Mouse (Mus musculus) forebrain, embryonic 16.5 days (tissue): Measurements from ENCODE around the gene Cfap100. TPM values are rescaled to one million over a fixed set of nuclear protein-coding genes. Genes with fewer than 3 reads are reported as not detected.

ENCODE experiments used
- ATAC-seq: fragments of 200-750 bp; cut with Nextera tagmentation; 2 replicates; pipeline ENCODE4 v1.8.0; 2017; ENCODE audit warnings: mild to moderate bottlenecking, moderate library complexity
- H3K27ac ChIP-seq: fragments of 300-500 bp; sonication (generic); 2 replicates; pipeline ENCODE4 v1.5.1; 2014; ENCODE audit warnings: low read length, control low read depth
- H3K27me3 ChIP-seq: fragments of 300-500 bp; sonication (generic); replicated peaks from 2 replicates; pipeline ENCODE4 v1.6.1; 2014; ENCODE audit warnings: low read length; ENCODE audit not compliant: control insufficient read depth, insufficient read depth
- H3K36me3 ChIP-seq: fragments of 300-500 bp; sonication (generic); 2 replicates; pipeline ENCODE4 v1.6.1; 2014; ENCODE audit not compliant: control insufficient read depth, insufficient read depth
- H3K4me1 ChIP-seq: fragments of 300-500 bp; sonication (generic); replicated peaks from 2 replicates; pipeline ENCODE4 v1.6.1; 2014; ENCODE audit warnings: low read length; ENCODE audit not compliant: control insufficient read depth, insufficient read depth
- H3K4me2 ChIP-seq: fragments of 300-500 bp; sonication (generic); 2 replicates; pipeline ENCODE4 v1.6.1; 2014; ENCODE audit warnings: mild to moderate bottlenecking, low read length, control low read depth
- H3K4me3 ChIP-seq: fragments of 300-500 bp; sonication (generic); replicated peaks from 2 replicates; pipeline ENCODE4 v1.5.1; 2014; ENCODE audit warnings: mild to moderate bottlenecking, low read length, control low read depth
- H3K9ac ChIP-seq: fragments of 300-500 bp; sonication (generic); replicated peaks from 2 replicates; pipeline ENCODE4 v1.6.1; 2014; ENCODE audit warnings: low read depth, low read length, control low read depth
- H3K9me3 ChIP-seq: fragments of 300-500 bp; sonication (generic); 2 replicates; pipeline ENCODE4 v1.6.1; 2016; ENCODE audit warnings: low read length; ENCODE audit not compliant: control insufficient read depth
- WGBS: fragments of 180-500 bp; shearing (Covaris S2); extraction: QIAGEN DNeasy Blood & Tissue Kit; methylation state at CpG from one replicate; pipeline ENCODE4 v1.1.7; 2014; 5-methylcytosine and 5-hydroxymethylcytosine counted together
- polyA plus RNA-seq: library from polyadenylated mRNA; unstranded; fragments of >200 nt; fragmentation: Nextera tagmentation; extraction: Ambion mirVana; gene quantifications from 2 replicates; pipeline ENCODE4 v1.2.1, GENCODE M21; 2015

Gene Cfap100
- polyA plus RNA-seq, result 4.4 and 5.4 TPM in 2 replicates

- peak within 1 kb of the TSS; percentile 65 for H3K9ac ChIP-seq
- 0% methylated on average over 31 of the region's 31 CpGs for WGBS
- H3K27me3 ChIP-seq, result no peaks in the 10 kb centered on the region
- H3K4me2 ChIP-seq, result peak within 1 kb of the TSS; percentile 73
- H3K36me3 ChIP-seq, result no peaks in the 10 kb centered on the region
- H3K9me3 ChIP-seq, result no peaks in the 10 kb centered on the region
- peak within 1 kb of the TSS; percentile 17; the same call in 1 of the 2 replicates for H3K27ac ChIP-seq
- peak; percentile 88 for ATAC-seq
- peaks cover 9% of the 10 kb centered on the region for H3K4me1 ChIP-seq
- H3K4me3 ChIP-seq, result peak within 1 kb of the TSS; percentile 49
Measured at GRCm38 (mm10) chr6:90428380-90428974, at the start of gene Cfap100. TSS of gene Cfap100 (minus strand) at chr6:90428797.

GRCm38 (mm10) chr6:90476941-90477518 lies 48.4 kb upstream of the Cfap100 start:
- WGBS, result 52% methylated on average over 14 of the region's 14 CpGs
- Histone ChIP-seq H3K4me3 (no peak overlapping the region), H3K9me3 (no peaks in the 10 kb centered on the region), H3K36me3 (peaks cover 2% of the 10 kb centered on the region; the same call in 1 of the 2 replicates), H3K4me1 (peaks cover 6% of the 10 kb centered on the region; the same call in 1 of the 2 replicates), H3K27ac (no peak overlapping the region), H3K4me2 (no peak overlapping the region), H3K27me3 (no peaks in the 10 kb centered on the region), H3K9ac (no peak overlapping the region)
- ATAC-seq, result peak; percentile 45

- 84% methylated on average over 3 of the region's 3 CpGs for WGBS
- H3K9me3 ChIP-seq, result no peaks in the 10 kb centered on the region
Measured at GRCm38 (mm10) chr6:90475854-90476212, 47.2 kb upstream of the Cfap100 start.

GRCm38 (mm10) chr6:90475176-90475853 lies 46.7 kb upstream of the Cfap100 start:
- Histone ChIP-seq H3K9ac (no peak overlapping the region), H3K27me3 (no peaks in the 10 kb centered on the region), H3K36me3 (peaks cover 2% of the 10 kb centered on the region; the same call in 1 of the 2 replicates), H3K4me3 (no peak overlapping the region), H3K4me2 (no peak overlapping the region), H3K9me3 (no peaks in the 10 kb centered on the region), H3K4me1 (peaks cover 10% of the 10 kb centered on the region), H3K27ac (no peak overlapping the region)
- 84% methylated on average over 4 of the region's 4 CpGs for WGBS
- ATAC-seq, result no peak

More at GRCm38 (mm10) chr6:90475854-90476212, 47.2 kb upstream of the Cfap100 start:
- no peak overlapping the region for H3K4me3 ChIP-seq
- H3K36me3 ChIP-seq, result peaks cover 2% of the 10 kb centered on the region; the same call in 1 of the 2 replicates
- no peak overlapping the region for H3K9ac ChIP-seq
- no peaks in the 10 kb centered on the region for H3K27me3 ChIP-seq
- peaks cover 8% of the 10 kb centered on the region for H3K4me1 ChIP-seq
- H3K27ac ChIP-seq, result no peak overlapping the region
- no peak overlapping the region for H3K4me2 ChIP-seq
- no peak for ATAC-seq

- Histone ChIP-seq H3K27ac (no peak overlapping the region), H3K9ac (no peak overlapping the region), H3K9me3 (no peaks in the 10 kb centered on the region), H3K27me3 (no peaks in the 10 kb centered on the region), H3K4me1 (peaks cover 10% of the 10 kb centered on the region), H3K4me2 (no peak overlapping the region), H3K4me3 (no peak overlapping the region), H3K36me3 (peaks cover 2% of the 10 kb centered on the region; the same call in 1 of the 2 replicates)
- 92% methylated on average over 3 of the region's 3 CpGs for WGBS
- ATAC-seq, result no peak
Measured at GRCm38 (mm10) chr6:90474361-90474750, 45.8 kb upstream of the Cfap100 start.

- 94% methylated on average over 24 of the region's 24 CpGs for WGBS
- no peaks in the 10 kb centered on the region for H3K9me3 ChIP-seq
- peaks cover 10% of the 10 kb centered on the region for H3K4me1 ChIP-seq
- ATAC-seq, result no peak
- H3K9ac ChIP-seq, result no peak overlapping the region
- H3K36me3 ChIP-seq, result peaks cover 2% of the 10 kb centered on the region; the same call in 1 of the 2 replicates
- no peak overlapping the region for H3K27ac ChIP-seq
- H3K4me2 ChIP-seq, result no peak overlapping the region
- no peaks in the 10 kb centered on the region for H3K27me3 ChIP-seq
- no peak overlapping the region for H3K4me3 ChIP-seq
Measured at GRCm38 (mm10) chr6:90473630-90474360, 45.2 kb upstream of the Cfap100 start.

- H3K36me3 ChIP-seq, result peaks cover 2% of the 10 kb centered on the region; the same call in 1 of the 2 replicates
- WGBS, result 90% methylated on average over 3 of the region's 3 CpGs
- peaks cover 10% of the 10 kb centered on the region for H3K4me1 ChIP-seq
- no peak overlapping the region for H3K27ac ChIP-seq
- H3K4me3 ChIP-seq, result no peak overlapping the region
- H3K4me2 ChIP-seq, result no peak overlapping the region
- H3K9ac ChIP-seq, result no peak overlapping the region
- ATAC-seq, result no peak
- no peaks in the 10 kb centered on the region for H3K9me3 ChIP-seq
- H3K27me3 ChIP-seq, result no peaks in the 10 kb centered on the region
Measured at GRCm38 (mm10) chr6:90472697-90473096, 44.1 kb upstream of the Cfap100 start.

- H3K4me2 ChIP-seq, result no peak overlapping the region
- H3K9me3 ChIP-seq, result no peaks in the 10 kb centered on the region
- H3K4me3 ChIP-seq, result no peak overlapping the region
- no peak for ATAC-seq
- H3K27ac ChIP-seq, result no peak overlapping the region
- H3K4me1 ChIP-seq, result peaks cover 8% of the 10 kb centered on the region
- 77% methylated on average over 4 of the region's 4 CpGs for WGBS
- peaks cover 2% of the 10 kb centered on the region; the same call in 1 of the 2 replicates for H3K36me3 ChIP-seq
- no peak overlapping the region for H3K9ac ChIP-seq
- no peaks in the 10 kb centered on the region for H3K27me3 ChIP-seq
Measured at GRCm38 (mm10) chr6:90472079-90472478, 43.5 kb upstream of the Cfap100 start.
